Mouse (Mus musculus): ENCODE results near the gene Epc2. TPM values are rescaled to one million over a fixed set of nuclear protein-coding genes. Genes with fewer than 3 reads are reported as not detected.

Epc2 gene
- polyA plus RNA-seq (2015; fragmentation: Nextera tagmentation; extraction: Ambion mirVana) = 10.0 and 10.3 TPM in 2 replicates

DNA sequence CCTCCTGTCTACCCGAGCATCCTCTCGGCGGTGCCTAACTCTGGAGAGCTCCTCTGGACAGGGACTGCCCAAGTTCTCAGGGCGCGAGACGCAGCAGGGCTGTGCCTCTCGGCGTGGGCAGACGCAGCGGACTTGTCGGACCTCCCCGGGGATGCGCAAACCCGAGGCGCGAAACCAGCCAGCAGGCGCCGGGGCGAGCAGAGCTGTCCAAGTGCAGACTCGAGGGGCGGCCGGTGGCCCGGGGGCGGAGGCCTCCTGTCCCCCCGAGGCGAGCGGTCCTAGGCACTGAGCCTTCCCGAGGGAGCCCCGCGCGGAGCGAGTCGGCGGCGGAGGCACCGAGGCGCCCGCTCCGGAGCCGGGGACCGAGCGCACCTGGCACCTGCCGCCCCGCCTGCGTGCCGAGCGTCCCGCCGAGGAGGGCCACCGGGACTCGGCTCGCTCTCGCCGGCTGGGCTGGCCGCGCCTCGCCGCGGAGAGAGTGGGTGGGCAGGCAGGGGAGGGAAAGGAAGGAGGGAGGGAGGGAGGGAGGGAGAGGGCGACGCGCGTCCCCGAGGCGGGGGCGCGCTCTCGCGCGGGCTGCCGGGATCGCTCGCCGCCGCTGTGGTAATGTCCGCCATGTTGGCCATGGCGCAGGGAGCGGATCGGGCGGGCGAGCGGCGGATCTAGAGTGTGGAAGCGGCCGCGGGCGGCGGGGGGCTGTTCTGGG, at the start of gene Epc2:
Epc2 (plus strand) TSS at position 556 of the 706 bp plus-strand sequence.
- peak; percentile 85 for ATAC-seq (ENCODE audit: low FRiP score, low read depth)
- H3K4me1 ChIP-seq (replicated peaks) = peaks cover 30% of the 10 kb centered on the region
- H3K4me2 ChIP-seq = peak within 1 kb of the TSS; percentile 69
- H3K27me3 ChIP-seq = no peaks in the 10 kb centered on the region
- under 1% methylated on average over 53 of the region's 88 CpGs for WGBS
- H3K4me3 ChIP-seq = peak within 1 kb of the TSS; percentile 84
- no peaks in the 10 kb centered on the region for H3K9me3 ChIP-seq
- peak within 1 kb of the TSS; percentile 100 for H3K27ac ChIP-seq (replicated peaks)
- no peaks in the 10 kb centered on the region for H3K36me3 ChIP-seq
- peak within 1 kb of the TSS; percentile 96 for H3K9ac ChIP-seq

GRCm38 (mm10) chr2:49405954-49406353, 45.3 kb upstream of the Epc2 start:
- Histone ChIP-seq H3K4me3 (no peak overlapping the region), H3K4me1 (replicated peaks) (no peaks in the 10 kb centered on the region), H3K9ac (no peak overlapping the region), H3K36me3 (no peaks in the 10 kb centered on the region), H3K27ac (replicated peaks) (no peak overlapping the region), H3K4me2 (no peak overlapping the region), H3K9me3 (no peaks in the 10 kb centered on the region), H3K27me3 (no peaks in the 10 kb centered on the region)
- WGBS = 28% methylated on average over 2 of the region's 2 CpGs
- ATAC-seq (ENCODE audit: low FRiP score, low read depth) = no peak

- H3K9me3 ChIP-seq = no peaks in the 10 kb centered on the region
- H3K4me3 ChIP-seq = no peak overlapping the region
- no peaks in the 10 kb centered on the region for H3K27me3 ChIP-seq
- no peak overlapping the region for H3K27ac ChIP-seq (replicated peaks)
- no peak overlapping the region for H3K9ac ChIP-seq
- H3K4me2 ChIP-seq = no peak overlapping the region
- no peak for ATAC-seq (ENCODE audit: low FRiP score, low read depth)
- WGBS = 87% methylated on average over 5 of the region's 5 CpGs
- H3K4me1 ChIP-seq (replicated peaks) = no peaks in the 10 kb centered on the region
- H3K36me3 ChIP-seq = no peaks in the 10 kb centered on the region
These were observed 39.6 kb upstream of the Epc2 start for GRCm38 (mm10) chr2:49411685-49412084.

GRCm38 (mm10) chr2:49412576-49412975, 38.7 kb upstream of the Epc2 start:
- Histone ChIP-seq H3K4me2 (no peak overlapping the region), H3K27me3 (no peaks in the 10 kb centered on the region), H3K4me1 (replicated peaks) (no peaks in the 10 kb centered on the region), H3K4me3 (no peak overlapping the region), H3K27ac (replicated peaks) (no peak overlapping the region), H3K9me3 (no peaks in the 10 kb centered on the region), H3K36me3 (no peaks in the 10 kb centered on the region), H3K9ac (no peak overlapping the region)
- peak; percentile 51; the same call in 1 of the 2 replicates for ATAC-seq (ENCODE audit: low FRiP score, low read depth)
- WGBS = 45% methylated on average over 6 of the region's 6 CpGs

DNA sequence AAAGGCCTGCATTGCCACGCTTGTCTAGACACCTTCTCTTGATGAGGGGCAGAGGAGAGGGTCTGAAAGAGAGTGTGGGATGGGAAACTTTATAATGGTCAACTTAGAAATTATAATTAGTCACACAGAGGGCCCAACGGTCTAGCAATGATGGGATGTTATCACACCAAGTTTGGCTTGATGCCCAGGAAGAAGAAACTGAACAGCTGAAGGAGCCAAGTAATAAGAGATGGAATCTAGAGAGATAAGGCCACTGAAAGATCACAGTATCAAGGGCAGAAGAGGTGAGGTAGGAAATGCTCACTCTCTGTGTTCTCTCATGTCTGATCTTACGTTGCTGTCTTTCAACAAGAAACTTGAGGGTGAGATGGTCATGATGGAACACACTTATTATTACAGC, 35.4 kb upstream of the Epc2 start:
- ATAC-seq (ENCODE audit: low FRiP score, low read depth) = no peak
- 70% methylated on average over 3 of the region's 3 CpGs for WGBS
- H3K4me3 ChIP-seq = no peak overlapping the region
- H3K9ac ChIP-seq = no peak overlapping the region
- no peaks in the 10 kb centered on the region for H3K36me3 ChIP-seq
- H3K9me3 ChIP-seq = no peaks in the 10 kb centered on the region
- no peak overlapping the region for H3K27ac ChIP-seq (replicated peaks)
- no peaks in the 10 kb centered on the region for H3K4me1 ChIP-seq (replicated peaks)
- H3K27me3 ChIP-seq = no peaks in the 10 kb centered on the region
- H3K4me2 ChIP-seq = no peak overlapping the region

- Histone ChIP-seq H3K27ac (replicated peaks) (no peak overlapping the region), H3K4me1 (replicated peaks) (no peaks in the 10 kb centered on the region), H3K9ac (no peak overlapping the region), H3K36me3 (no peaks in the 10 kb centered on the region), H3K27me3 (no peaks in the 10 kb centered on the region), H3K4me3 (no peak overlapping the region), H3K9me3 (no peaks in the 10 kb centered on the region), H3K4me2 (no peak overlapping the region)
- WGBS = 85% methylated on average over 10 of the region's 10 CpGs
- ATAC-seq (ENCODE audit: low FRiP score, low read depth) = no peak
These were observed 34.2 kb upstream of the Epc2 start for GRCm38 (mm10) chr2:49417018-49417604.

GRCm38 (mm10) chr2:49420396-49420795, 30.9 kb upstream of the Epc2 start:
- Histone ChIP-seq H3K27me3 (no peaks in the 10 kb centered on the region), H3K27ac (replicated peaks) (no peak overlapping the region), H3K9me3 (no peaks in the 10 kb centered on the region), H3K9ac (no peak overlapping the region), H3K36me3 (no peaks in the 10 kb centered on the region), H3K4me3 (no peak overlapping the region), H3K4me1 (replicated peaks) (no peaks in the 10 kb centered on the region), H3K4me2 (no peak overlapping the region)
- no peak for ATAC-seq (ENCODE audit: low FRiP score, low read depth)
- WGBS = 88% methylated on average over 3 of the region's 3 CpGs

- Histone ChIP-seq H3K4me3 (no peak overlapping the region), H3K36me3 (no peaks in the 10 kb centered on the region), H3K9ac (no peak overlapping the region), H3K4me1 (replicated peaks) (no peaks in the 10 kb centered on the region), H3K27me3 (no peaks in the 10 kb centered on the region), H3K27ac (replicated peaks) (no peak overlapping the region), H3K4me2 (no peak overlapping the region), H3K9me3 (no peaks in the 10 kb centered on the region)
- WGBS = 77% methylated on average over 2 of the region's 2 CpGs
- no peak for ATAC-seq (ENCODE audit: low FRiP score, low read depth)
These were observed 27.4 kb upstream of the Epc2 start for GRCm38 (mm10) chr2:49423857-49424256.

GRCm38 (mm10) chr2:49424788-49425187, 26.5 kb upstream of the Epc2 start:
- no peak overlapping the region for H3K27ac ChIP-seq (replicated peaks)
- no peak for ATAC-seq (ENCODE audit: low FRiP score, low read depth)
- no peaks in the 10 kb centered on the region for H3K4me1 ChIP-seq (replicated peaks)
- 95% methylated on average over 4 of the region's 4 CpGs for WGBS
- H3K4me2 ChIP-seq = no peak overlapping the region
- H3K36me3 ChIP-seq = no peaks in the 10 kb centered on the region
- no peaks in the 10 kb centered on the region for H3K9me3 ChIP-seq
- no peak overlapping the region for H3K4me3 ChIP-seq
- H3K9ac ChIP-seq = no peak overlapping the region
- H3K27me3 ChIP-seq = no peaks in the 10 kb centered on the region

DNA sequence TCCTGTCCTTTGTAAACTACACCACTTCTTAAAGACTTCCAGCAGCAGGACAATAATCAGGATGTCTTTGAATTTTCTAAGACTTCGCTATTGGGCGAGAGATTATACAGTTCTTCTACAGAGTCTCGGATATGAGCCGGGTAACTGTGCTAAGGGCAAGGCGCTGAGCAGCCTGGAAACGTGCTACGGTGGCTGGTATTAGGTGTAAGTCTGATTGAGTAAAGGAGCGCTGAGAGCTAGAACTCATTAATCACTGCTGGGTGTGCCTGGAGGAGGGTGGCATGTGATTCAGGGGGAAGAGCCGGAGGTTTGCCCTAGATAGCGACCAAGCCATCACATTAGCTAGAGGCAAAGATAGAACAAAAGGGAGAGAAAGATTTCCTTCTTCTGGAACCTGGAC, 25.1 kb upstream of the Epc2 start:
- H3K4me1 ChIP-seq (replicated peaks) = no peaks in the 10 kb centered on the region
- ATAC-seq (ENCODE audit: low FRiP score, low read depth) = no peak
- no peak overlapping the region for H3K4me3 ChIP-seq
- 70% methylated on average over 10 of the region's 10 CpGs for WGBS
- H3K9ac ChIP-seq = no peak overlapping the region
- no peaks in the 10 kb centered on the region for H3K27me3 ChIP-seq
- H3K4me2 ChIP-seq = no peak overlapping the region
- H3K27ac ChIP-seq (replicated peaks) = no peak overlapping the region
- H3K36me3 ChIP-seq = no peaks in the 10 kb centered on the region
- no peaks in the 10 kb centered on the region for H3K9me3 ChIP-seq

DNA sequence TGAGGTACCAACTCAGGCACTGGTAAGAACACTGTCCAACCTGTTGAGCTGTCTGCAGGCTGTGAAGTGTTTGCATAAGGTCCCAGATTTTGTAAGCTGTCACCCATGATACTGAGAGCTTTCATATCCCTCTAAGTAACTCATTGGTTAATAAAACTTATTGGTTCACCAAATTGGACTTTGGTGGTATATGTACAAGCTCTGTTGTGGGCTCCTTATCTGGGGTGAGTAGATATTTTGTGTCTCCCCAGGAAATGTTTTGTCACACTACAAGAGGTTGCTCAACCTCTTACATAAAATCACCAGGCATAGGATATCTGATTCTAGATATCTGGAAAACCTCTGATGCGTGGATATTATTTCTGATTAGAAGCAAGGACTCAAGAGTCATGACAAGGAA, 20.3 kb upstream of the Epc2 start:
- Histone ChIP-seq H3K9me3 (no peaks in the 10 kb centered on the region), H3K27me3 (no peaks in the 10 kb centered on the region), H3K36me3 (no peaks in the 10 kb centered on the region), H3K9ac (no peak overlapping the region), H3K4me3 (no peak overlapping the region), H3K4me1 (replicated peaks) (no peaks in the 10 kb centered on the region), H3K4me2 (no peak overlapping the region), H3K27ac (replicated peaks) (no peak overlapping the region)
- ATAC-seq (ENCODE audit: low FRiP score, low read depth) = no peak
- 87% methylated on average over 1 of the region's 1 CpGs for WGBS

- H3K9me3 ChIP-seq = no peaks in the 10 kb centered on the region
- H3K4me1 ChIP-seq (replicated peaks) = no peaks in the 10 kb centered on the region
- no peak for ATAC-seq (ENCODE audit: low FRiP score, low read depth)
- no peak overlapping the region for H3K4me3 ChIP-seq
- WGBS = 83% methylated on average over 9 of the region's 9 CpGs
- H3K27ac ChIP-seq (replicated peaks) = no peak overlapping the region
- H3K36me3 ChIP-seq = no peaks in the 10 kb centered on the region
- H3K27me3 ChIP-seq = no peaks in the 10 kb centered on the region
- no peak overlapping the region for H3K9ac ChIP-seq
- no peak overlapping the region for H3K4me2 ChIP-seq
These were observed 18.1 kb upstream of the Epc2 start for GRCm38 (mm10) chr2:49433211-49433610.

DNA sequence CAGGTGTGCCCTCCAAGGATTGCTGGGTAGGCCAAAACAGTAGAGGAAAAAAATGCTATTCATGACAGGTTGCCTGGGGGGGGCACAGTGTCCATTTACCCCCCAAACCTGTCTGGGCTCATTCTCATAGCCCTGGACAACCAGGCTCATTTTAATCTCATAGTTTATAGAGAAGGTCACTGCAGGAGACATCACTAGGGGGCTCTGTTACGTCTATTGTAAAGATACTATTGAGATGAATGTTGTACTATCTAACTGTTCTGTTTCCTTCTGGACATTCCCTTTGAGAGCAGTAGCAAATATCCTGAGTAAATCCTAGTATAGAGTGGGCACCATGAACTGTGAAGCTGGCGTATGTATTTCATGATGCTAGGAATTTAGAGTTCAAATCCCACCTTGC, 5.0 kb upstream of the Epc2 start:
- WGBS = 60% methylated on average over 2 of the region's 2 CpGs
- no peak overlapping the region for H3K4me2 ChIP-seq
- no peak overlapping the region for H3K4me3 ChIP-seq
- H3K4me1 ChIP-seq (replicated peaks) = peaks cover 8% of the 10 kb centered on the region
- no peaks in the 10 kb centered on the region for H3K9me3 ChIP-seq
- no peaks in the 10 kb centered on the region for H3K36me3 ChIP-seq
- H3K9ac ChIP-seq = no peak overlapping the region
- no peaks in the 10 kb centered on the region for H3K27me3 ChIP-seq
- no peak overlapping the region for H3K27ac ChIP-seq (replicated peaks)
- ATAC-seq (ENCODE audit: low FRiP score, low read depth) = no peak

All from hindbrain, embryonic 15.5 days (tissue).